Mouse (Mus musculus) cortical plate, adult 2 months (tissue): Measurements from ENCODE around the gene Cep95.

Experiments
- CTCF ChIP-seq: fragments of 200-500 bp; IDR thresholded peaks from 2 replicates; pipeline ENCODE4 v1.5.1; 2011; ENCODE audit warnings: mild to moderate bottlenecking, control low read depth, low read length; ENCODE audit not compliant: insufficient read depth; ENCODE audit errors: extremely low read depth
- POLR2A ChIP-seq: fragments of 200-500 bp; IDR thresholded peaks from 2 replicates; pipeline ENCODE4 v1.6.1; 2011; ENCODE audit warnings: mild to moderate bottlenecking, low read length, control low read depth; ENCODE audit not compliant: insufficient read depth; ENCODE audit errors: extremely low read depth

DNA sequence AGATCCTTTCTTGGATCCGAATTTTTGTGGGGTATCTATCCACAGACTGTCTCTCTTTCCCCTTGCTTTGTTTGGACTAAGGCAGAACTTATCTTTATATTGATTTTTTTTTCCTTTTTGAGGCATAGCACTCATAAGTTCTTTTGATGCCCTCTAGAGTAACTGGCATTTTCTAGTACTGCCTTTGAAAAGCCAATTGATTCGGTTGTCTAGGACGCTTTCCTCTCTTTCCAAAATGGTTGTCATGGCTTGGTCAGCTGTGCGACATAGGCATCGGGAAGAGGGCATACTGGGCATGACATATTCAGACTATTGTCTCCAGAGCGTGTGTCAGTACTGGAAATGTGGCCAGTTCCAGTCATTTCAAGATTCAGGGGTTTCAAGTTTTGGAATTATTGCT lies 597 bp downstream of the Cep95 start:
- TF ChIP-seq POLR2A: no peak
- TF ChIP-seq CTCF: no peak
